Mouse (Mus musculus): ENCODE measurements at regions not wholly inside any gene's neighbourhood (a gene's known extent, or its start where the extent isn't known, plus 50 kb on each side); places are given as distances from the start of the nearest gene placed in this dataset.

DNA sequence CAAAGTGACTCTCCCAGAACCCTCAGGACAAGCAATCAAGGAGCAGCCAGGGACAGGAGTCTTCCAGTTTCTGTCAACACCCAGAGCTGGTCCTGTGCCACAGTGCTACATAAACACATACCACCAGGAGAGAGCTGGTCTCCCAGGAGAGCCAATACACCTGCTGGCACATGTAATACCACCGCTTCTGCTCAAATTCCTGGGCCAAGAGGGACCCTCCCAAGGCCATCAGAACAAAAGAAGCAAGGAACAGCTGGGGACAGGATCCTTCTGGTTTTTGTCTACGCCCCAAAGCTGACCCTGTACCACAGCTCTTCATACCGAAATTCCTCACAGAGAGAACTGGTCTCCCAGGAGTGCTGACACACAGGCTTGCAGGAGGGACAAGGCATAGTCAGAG lies 695.4 kb upstream of the Tbl1xr1 start:
- no peak for TF ChIP-seq CTCF (IDR thresholded peaks at IDR 0.05; ENCODE audit: low read depth, low read length)
- no peak for TF ChIP-seq POLR2A (IDR thresholded peaks at IDR 0.05; ENCODE audit: borderline replicate concordance, low read depth, low read length)
